Mouse (Mus musculus) erythroblast, embryonic 14.5 days (primary cell): Measurements from ENCODE around the gene Arhgap15. TPM values are rescaled to one million over a fixed set of nuclear protein-coding genes. Genes with fewer than 3 reads are reported as not detected.

Experiments
- H3K27me3 ChIP-seq: 2 replicates; pipeline ENCODE4 v1.6.1; 2012; ENCODE audit warnings: inconsistent platforms; ENCODE audit not compliant: control insufficient read depth
- H3K36me3 ChIP-seq: 2 replicates; pipeline ENCODE4 v1.6.1; 2012; ENCODE audit warnings: mild to moderate bottlenecking, inconsistent platforms; ENCODE audit not compliant: control insufficient read depth
- H3K4me1 ChIP-seq: 2 replicates; pipeline ENCODE4 v1.6.1; 2012; ENCODE audit warnings: inconsistent platforms; ENCODE audit not compliant: control insufficient read depth
- H3K4me3 ChIP-seq: replicated peaks from 2 replicates; pipeline ENCODE3; 2012; ENCODE audit warnings: moderate library complexity, mild to moderate bottlenecking, inconsistent platforms
- H3K9me3 ChIP-seq: 2 replicates; pipeline ENCODE4 v1.6.1; 2012; ENCODE audit warnings: low read length, inconsistent platforms, mixed read lengths; ENCODE audit not compliant: control insufficient read depth
- GATA1 ChIP-seq: IDR thresholded peaks from 2 replicates; pipeline ENCODE4 v1.6.1; 2012; ENCODE audit warnings: low read length, inconsistent platforms, mixed read lengths
- TAL1 ChIP-seq: IDR thresholded peaks from 3 replicates; pipeline ENCODE4 v1.6.1; 2012; ENCODE audit warnings: low read length, inconsistent platforms, mixed read lengths
- polyA plus RNA-seq: library from polyadenylated mRNA; stranded (reverse); fragments of >175 nt; gene quantifications from 2 replicates; pipeline ENCODE4 v1.2.3, GENCODE M21; 2012

Gene Arhgap15
- polyA plus RNA-seq, 1 experiment, result 0.02 TPM

- no peaks in the 10 kb centered on the region for H3K36me3 ChIP-seq
- TF ChIP-seq GATA1, result no peak
- TF ChIP-seq TAL1, result no peak
- H3K27me3 ChIP-seq, result no peaks in the 10 kb centered on the region
- H3K4me1 ChIP-seq, result no peaks in the 10 kb centered on the region
- no peak overlapping the region for H3K4me3 ChIP-seq
- no peaks in the 10 kb centered on the region for H3K9me3 ChIP-seq
These were observed 357.7 kb downstream of the Arhgap15 start for GRCm38 (mm10) chr2:44106359-44106758.

GRCm38 (mm10) chr2:44111276-44111675 is 362.7 kb downstream of the Arhgap15 start:
- Histone ChIP-seq H3K36me3 (no peaks in the 10 kb centered on the region), H3K4me3 (no peak overlapping the region), H3K9me3 (no peaks in the 10 kb centered on the region), H3K27me3 (no peaks in the 10 kb centered on the region), H3K4me1 (no peaks in the 10 kb centered on the region)
- TF ChIP-seq GATA1, result no peak
- no peak for TF ChIP-seq TAL1

GRCm38 (mm10) chr2:44112990-44113798 is 364.6 kb downstream of the Arhgap15 start:
- Histone ChIP-seq H3K4me1 (no peaks in the 10 kb centered on the region), H3K4me3 (no peak overlapping the region), H3K36me3 (no peaks in the 10 kb centered on the region), H3K27me3 (no peaks in the 10 kb centered on the region), H3K9me3 (no peaks in the 10 kb centered on the region)
- no peak for TF ChIP-seq GATA1
- no peak for TF ChIP-seq TAL1

GRCm38 (mm10) chr2:44114296-44114695 is 365.7 kb downstream of the Arhgap15 start:
- no peaks in the 10 kb centered on the region for H3K27me3 ChIP-seq

GRCm38 (mm10) chr2:44121162-44121561 is 372.5 kb downstream of the Arhgap15 start:
- TF ChIP-seq GATA1 (no peak), TAL1 (no peak)
- no peaks in the 10 kb centered on the region for H3K36me3 ChIP-seq
- no peaks in the 10 kb centered on the region for H3K4me1 ChIP-seq
- H3K9me3 ChIP-seq, result no peaks in the 10 kb centered on the region
- H3K4me3 ChIP-seq, result no peak overlapping the region
- no peaks in the 10 kb centered on the region for H3K27me3 ChIP-seq

More at GRCm38 (mm10) chr2:44114296-44114695, 365.7 kb downstream of the Arhgap15 start:
- no peaks in the 10 kb centered on the region for H3K36me3 ChIP-seq
- no peaks in the 10 kb centered on the region for H3K4me1 ChIP-seq
- TF ChIP-seq TAL1 (no peak), GATA1 (no peak)
- H3K4me3 ChIP-seq, result no peak overlapping the region
- no peaks in the 10 kb centered on the region for H3K9me3 ChIP-seq

GRCm38 (mm10) chr2:44123246-44123645 is 374.6 kb downstream of the Arhgap15 start:
- no peaks in the 10 kb centered on the region for H3K36me3 ChIP-seq
- H3K9me3 ChIP-seq, result no peaks in the 10 kb centered on the region
- TF ChIP-seq TAL1, result no peak
- TF ChIP-seq GATA1, result no peak
- no peaks in the 10 kb centered on the region for H3K4me1 ChIP-seq
- no peaks in the 10 kb centered on the region for H3K27me3 ChIP-seq
- no peak overlapping the region for H3K4me3 ChIP-seq

GRCm38 (mm10) chr2:44124093-44124492 is 375.5 kb downstream of the Arhgap15 start:
- no peaks in the 10 kb centered on the region for H3K36me3 ChIP-seq
- H3K27me3 ChIP-seq, result no peaks in the 10 kb centered on the region
- H3K4me3 ChIP-seq, result no peak overlapping the region
- TF ChIP-seq GATA1, result no peak
- no peak for TF ChIP-seq TAL1
- no peaks in the 10 kb centered on the region for H3K4me1 ChIP-seq
- no peaks in the 10 kb centered on the region for H3K9me3 ChIP-seq

- no peaks in the 10 kb centered on the region for H3K4me1 ChIP-seq
- H3K27me3 ChIP-seq, result no peaks in the 10 kb centered on the region
- no peak for TF ChIP-seq TAL1
- no peaks in the 10 kb centered on the region for H3K9me3 ChIP-seq
- no peaks in the 10 kb centered on the region for H3K36me3 ChIP-seq
- no peak overlapping the region for H3K4me3 ChIP-seq
These were observed 376.1 kb downstream of the Arhgap15 start for GRCm38 (mm10) chr2:44124683-44125082.

- H3K4me1 ChIP-seq, result no peaks in the 10 kb centered on the region
- H3K4me3 ChIP-seq, result no peak overlapping the region
- TF ChIP-seq GATA1, result no peak
- no peak for TF ChIP-seq TAL1
These were observed 377.5 kb downstream of the Arhgap15 start for GRCm38 (mm10) chr2:44126044-44126695.

More at GRCm38 (mm10) chr2:44126044-44126695, 377.5 kb downstream of the Arhgap15 start:
- H3K36me3 ChIP-seq, result no peaks in the 10 kb centered on the region
- no peaks in the 10 kb centered on the region for H3K9me3 ChIP-seq
- H3K27me3 ChIP-seq, result no peaks in the 10 kb centered on the region
